Mouse (Mus musculus): Measurements from ENCODE around the gene Tmem176b. TPM values are rescaled to one million over a fixed set of nuclear protein-coding genes. Genes with fewer than 3 reads are reported as not detected.

The Tmem176b gene
- polyA plus RNA-seq, 1 experiment from 2014 or later: 54.6 TPM

- Histone ChIP-seq H3K27me3 (replicated peaks; ENCODE audit: low read depth, poor library complexity, severe bottlenecking) (no peaks in the 10 kb centered on the region), H3K4me3 (no peak overlapping the region), H3K27ac (replicated peaks) (no peak overlapping the region), H3K4me1 (no peaks in the 10 kb centered on the region), H3K36me3 (replicated peaks) (no peaks in the 10 kb centered on the region), H3K9me3 (no peaks in the 10 kb centered on the region)
- no peak for DNase-seq (ENCODE audit: low spot score)
Observed at GRCm38 (mm10) chr6:48815013-48815412, 26.3 kb downstream of the Tmem176b start.

GRCm38 (mm10) chr6:48809494-48810219 is 31.6 kb downstream of the Tmem176b start:
- Histone ChIP-seq H3K9me3 (peaks cover 6% of the 10 kb centered on the region; the same call in 1 of the 2 replicates), H3K36me3 (replicated peaks) (no peaks in the 10 kb centered on the region), H3K4me3 (no peak overlapping the region), H3K27ac (replicated peaks) (no peak overlapping the region), H3K27me3 (replicated peaks; ENCODE audit: low read depth, poor library complexity, severe bottlenecking) (no peaks in the 10 kb centered on the region), H3K4me1 (no peaks in the 10 kb centered on the region)
- no peak for DNase-seq (ENCODE audit: low spot score)
- WGBS: 79% methylated on average over 3 of the region's 3 CpGs

- Histone ChIP-seq H3K9me3 (peaks cover 8% of the 10 kb centered on the region; the same call in 1 of the 2 replicates), H3K4me1 (no peaks in the 10 kb centered on the region), H3K4me3 (no peak overlapping the region), H3K36me3 (replicated peaks) (no peaks in the 10 kb centered on the region), H3K27ac (replicated peaks) (no peak overlapping the region), H3K27me3 (replicated peaks; ENCODE audit: low read depth, poor library complexity, severe bottlenecking) (no peaks in the 10 kb centered on the region)
- WGBS: 80% methylated on average over 3 of the region's 3 CpGs
- no peak for DNase-seq (ENCODE audit: low spot score)
Observed at GRCm38 (mm10) chr6:48806746-48807145, 34.5 kb downstream of the Tmem176b start.

- 87% methylated on average over 5 of the region's 5 CpGs for WGBS
Observed at GRCm38 (mm10) chr6:48804346-48804745, 37.0 kb downstream of the Tmem176b start.

GRCm38 (mm10) chr6:48803406-48804051 is 37.8 kb downstream of the Tmem176b start:
- Histone ChIP-seq H3K4me1 (no peaks in the 10 kb centered on the region), H3K27me3 (replicated peaks; ENCODE audit: low read depth, poor library complexity, severe bottlenecking) (no peaks in the 10 kb centered on the region), H3K27ac (replicated peaks) (no peak overlapping the region), H3K36me3 (replicated peaks) (no peaks in the 10 kb centered on the region), H3K4me3 (no peak overlapping the region), H3K9me3 (peaks cover 8% of the 10 kb centered on the region; the same call in 1 of the 2 replicates)
- DNase-seq (ENCODE audit: low spot score): no peak

More at GRCm38 (mm10) chr6:48804346-48804745, 37.0 kb downstream of the Tmem176b start:
- Histone ChIP-seq H3K36me3 (replicated peaks) (no peaks in the 10 kb centered on the region), H3K9me3 (peaks cover 8% of the 10 kb centered on the region; the same call in 1 of the 2 replicates), H3K4me3 (no peak overlapping the region), H3K27ac (replicated peaks) (no peak overlapping the region), H3K4me1 (no peaks in the 10 kb centered on the region), H3K27me3 (replicated peaks; ENCODE audit: low read depth, poor library complexity, severe bottlenecking) (no peaks in the 10 kb centered on the region)
- no peak for DNase-seq (ENCODE audit: low spot score)

GRCm38 (mm10) chr6:48801897-48802296 is 39.4 kb downstream of the Tmem176b start:
- 86% methylated on average over 1 of the region's 1 CpGs for WGBS
- DNase-seq (ENCODE audit: low spot score): no peak
- no peak overlapping the region for H3K4me3 ChIP-seq
- no peaks in the 10 kb centered on the region for H3K4me1 ChIP-seq
- H3K9me3 ChIP-seq: peaks cover 8% of the 10 kb centered on the region; the same call in 1 of the 2 replicates
- no peaks in the 10 kb centered on the region for H3K36me3 ChIP-seq (replicated peaks)
- no peak overlapping the region for H3K27ac ChIP-seq (replicated peaks)
- no peaks in the 10 kb centered on the region for H3K27me3 ChIP-seq (replicated peaks; ENCODE audit: low read depth, poor library complexity, severe bottlenecking)

- no peak for DNase-seq (ENCODE audit: low spot score)
- Histone ChIP-seq H3K9me3 (no peaks in the 10 kb centered on the region), H3K27ac (replicated peaks) (no peak overlapping the region), H3K4me1 (no peaks in the 10 kb centered on the region), H3K36me3 (replicated peaks) (no peaks in the 10 kb centered on the region), H3K27me3 (replicated peaks; ENCODE audit: low read depth, poor library complexity, severe bottlenecking) (no peaks in the 10 kb centered on the region), H3K4me3 (no peak overlapping the region)
- 79% methylated on average over 2 of the region's 2 CpGs for WGBS
Observed at GRCm38 (mm10) chr6:48787867-48788266, 53.4 kb downstream of the Tmem176b start.

GRCm38 (mm10) chr6:48785601-48786000 is 55.7 kb downstream of the Tmem176b start:
- Histone ChIP-seq H3K4me1 (no peaks in the 10 kb centered on the region), H3K36me3 (replicated peaks) (no peaks in the 10 kb centered on the region), H3K27ac (replicated peaks) (no peak overlapping the region), H3K4me3 (no peak overlapping the region), H3K9me3 (no peaks in the 10 kb centered on the region), H3K27me3 (replicated peaks; ENCODE audit: low read depth, poor library complexity, severe bottlenecking) (no peaks in the 10 kb centered on the region)
- no peak for DNase-seq (ENCODE audit: low spot score)
- WGBS: 78% methylated on average over 2 of the region's 2 CpGs

- DNase-seq (ENCODE audit: low spot score): no peak
- 76% methylated on average over 1 of the region's 1 CpGs for WGBS
- no peaks in the 10 kb centered on the region for H3K9me3 ChIP-seq
- H3K4me1 ChIP-seq: no peaks in the 10 kb centered on the region
- no peak overlapping the region for H3K4me3 ChIP-seq
- H3K27me3 ChIP-seq (replicated peaks; ENCODE audit: low read depth, poor library complexity, severe bottlenecking): no peaks in the 10 kb centered on the region
- no peaks in the 10 kb centered on the region for H3K36me3 ChIP-seq (replicated peaks)
- H3K27ac ChIP-seq (replicated peaks): no peak overlapping the region
Observed at GRCm38 (mm10) chr6:48785189-48785588, 56.1 kb downstream of the Tmem176b start.

- Histone ChIP-seq H3K4me3 (no peak overlapping the region), H3K36me3 (replicated peaks) (no peaks in the 10 kb centered on the region), H3K4me1 (no peaks in the 10 kb centered on the region), H3K9me3 (peaks cover 6% of the 10 kb centered on the region; the same call in 1 of the 2 replicates), H3K27me3 (replicated peaks; ENCODE audit: low read depth, poor library complexity, severe bottlenecking) (no peaks in the 10 kb centered on the region), H3K27ac (replicated peaks) (no peak overlapping the region)
- no peak for DNase-seq (ENCODE audit: low spot score)
- 89% methylated on average over 1 of the region's 1 CpGs for WGBS
Observed at GRCm38 (mm10) chr6:48784406-48784805, 56.9 kb downstream of the Tmem176b start.

Other genes with a start within 250 kb of the Tmem176b start
- gene Repin1, start 247.6 kb downstream of the Tmem176b start, polyA plus RNA-seq (2016; fragmentation: Nextera tagmentation; extraction: Ambion mirVana): 50.7 and 56.2 TPM in 2 replicates
- 0.91 TPM in 1 of 2 replicates, not detected in the other for gene Gm44965, start 247.6 kb downstream of the Tmem176b start, polyA plus RNA-seq (2016; fragmentation: Nextera tagmentation; extraction: Ambion mirVana)
- gene Zfp775, start 239.4 kb downstream of the Tmem176b start, polyA plus RNA-seq (2016; fragmentation: Nextera tagmentation; extraction: Ambion mirVana): 10.1 and 10.8 TPM in 2 replicates
- 1.1 TPM in 2 replicates for gene AI854703, start 214.7 kb downstream of the Tmem176b start, polyA plus RNA-seq (2016; fragmentation: Nextera tagmentation; extraction: Ambion mirVana)
- 0.48 and 0.51 TPM in 2 replicates for gene Gimap8, start 194.3 kb downstream of the Tmem176b start, polyA plus RNA-seq (2016; fragmentation: Nextera tagmentation; extraction: Ambion mirVana)
- 5.0 and 6.0 TPM in 2 replicates for gene Gimap9, start 165.4 kb downstream of the Tmem176b start, polyA plus RNA-seq (2016; fragmentation: Nextera tagmentation; extraction: Ambion mirVana)
- 7.4 and 7.5 TPM in 2 replicates for gene Gimap4, start 156.9 kb downstream of the Tmem176b start, polyA plus RNA-seq (2016; fragmentation: Nextera tagmentation; extraction: Ambion mirVana)
- 11.5 and 12.1 TPM in 2 replicates for gene Gimap6, start 133.3 kb downstream of the Tmem176b start, polyA plus RNA-seq (2016; fragmentation: Nextera tagmentation; extraction: Ambion mirVana)
- gene Gm28053, start 122.9 kb downstream of the Tmem176b start, polyA plus RNA-seq (2016; fragmentation: Nextera tagmentation; extraction: Ambion mirVana): 0.28 TPM in 1 of 2 replicates, not detected in the other
- not detected in 2 replicates for gene Gimap7, start 122.9 kb downstream of the Tmem176b start, polyA plus RNA-seq (2016; fragmentation: Nextera tagmentation; extraction: Ambion mirVana)
- 4.1 and 5.0 TPM in 2 replicates for gene Gimap1, start 102.4 kb downstream of the Tmem176b start, polyA plus RNA-seq (2016; fragmentation: Nextera tagmentation; extraction: Ambion mirVana)
- gene Gimap5, start 95.3 kb downstream of the Tmem176b start, polyA plus RNA-seq (2016; fragmentation: Nextera tagmentation; extraction: Ambion mirVana): 0.71 and 0.84 TPM in 2 replicates
- not detected in 2 replicates for gene Gimap3, start 70.6 kb downstream of the Tmem176b start, polyA plus RNA-seq (2016; fragmentation: Nextera tagmentation; extraction: Ambion mirVana)
- 14.2 and 21.0 TPM in 2 replicates for gene Tmem176a, start 577 bp downstream of the Tmem176b start, polyA plus RNA-seq (2016; fragmentation: Nextera tagmentation; extraction: Ambion mirVana)
- 0.07 TPM in 1 of 2 replicates, not detected in the other for gene Aoc1, start 31.4 kb upstream of the Tmem176b start, polyA plus RNA-seq (2016; fragmentation: Nextera tagmentation; extraction: Ambion mirVana)
- gene 1600015I10Rik, start 88.4 kb upstream of the Tmem176b start, polyA plus RNA-seq (2016; fragmentation: Nextera tagmentation; extraction: Ambion mirVana): not detected in 2 replicates
- not detected in 2 replicates for gene Doxl2, start 133.5 kb upstream of the Tmem176b start, polyA plus RNA-seq (2016; fragmentation: Nextera tagmentation; extraction: Ambion mirVana)
- gene Svs1, start 145.4 kb upstream of the Tmem176b start, polyA plus RNA-seq (2016; fragmentation: Nextera tagmentation; extraction: Ambion mirVana): not detected in 2 replicates
- 1.1 and 2.7 TPM in 2 replicates for gene Gpnmb, start 195.1 kb upstream of the Tmem176b start, polyA plus RNA-seq (2016; fragmentation: Nextera tagmentation; extraction: Ambion mirVana)
- gene Malsu1, start 232.3 kb upstream of the Tmem176b start, polyA plus RNA-seq (2016; fragmentation: Nextera tagmentation; extraction: Ambion mirVana): 74.1 and 77.2 TPM in 2 replicates